Mouse (Mus musculus): Measurements from ENCODE around the gene Bud13. TPM values are rescaled to one million over a fixed set of nuclear protein-coding genes. Genes with fewer than 3 reads are reported as not detected.

The Bud13 gene
- total and polyA plus RNA-seq, 3 experiments = 13.9 to 26.3 TPM; not detected in 1

DNA sequence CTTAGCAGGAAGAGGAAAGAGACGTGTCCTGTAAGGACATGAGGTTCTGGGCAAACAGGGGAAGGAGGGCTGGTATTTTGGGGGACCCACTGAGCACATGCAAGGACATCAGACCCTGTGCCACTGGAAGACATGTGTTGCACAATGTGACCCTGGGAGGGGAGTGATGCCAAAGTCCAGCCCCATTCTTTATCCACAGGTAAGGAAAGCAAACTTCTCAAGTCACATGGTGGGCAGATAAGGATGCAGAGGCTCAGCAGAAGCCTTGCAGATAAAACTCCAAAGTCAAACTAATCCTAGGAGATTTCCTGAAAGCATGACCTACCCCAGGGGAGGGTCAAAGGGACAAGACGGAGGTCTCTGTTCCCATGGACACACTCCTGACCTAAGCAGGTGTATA lies 41.0 kb upstream of the Bud13 start:
- no peak overlapping the region for H3K27ac ChIP-seq (ENCODE audit: control insufficient read depth, low read depth, low read length)
- H3K4me3 ChIP-seq (ENCODE audit: control insufficient read depth in 1 of 2, insufficient read depth in 1 of 2, low read depth in 2 of 2, low read length in 2 of 2) = no peak overlapping the region
- H3K36me3 ChIP-seq (ENCODE audit: control insufficient read depth in 1 of 2, insufficient read depth in 2 of 2, low read length in 2 of 2) = no peaks in the 10 kb centered on the region
- H3K9ac ChIP-seq (ENCODE audit: control insufficient read depth, low read depth, low read length, poor library complexity, severe bottlenecking) = no peak overlapping the region
- no peak for TF ChIP-seq HCFC1 (IDR thresholded peaks at IDR 0.05; ENCODE audit: low read depth, low read length)
- TF ChIP-seq MAZ (IDR thresholded peaks at IDR 0.05; ENCODE audit: low read depth, low read length) = no peak
- no peak for TF ChIP-seq POLR2A (IDR thresholded peaks at IDR 0.05; ENCODE audit: control insufficient read depth in 1 of 2, insufficient read depth in 1 of 2, low read depth in 1 of 2, low read length in 2 of 2, poor library complexity in 1 of 2)
- TF ChIP-seq MAX (IDR thresholded peaks at IDR 0.05; ENCODE audit: low read length) = no peak
- TF ChIP-seq ZMIZ1 (IDR thresholded peaks at IDR 0.05; ENCODE audit: low read depth, low read length) = no peak
- TF ChIP-seq USF1 (IDR thresholded peaks at IDR 0.05; ENCODE audit: low read depth, low read length) = peak; percentile 46; the same call in 1 of the 2 replicates
- DNase-seq (ENCODE audit: low read depth, low spot score) = no peak
- H3K4me1 ChIP-seq (ENCODE audit: control insufficient read depth in 1 of 2, insufficient read depth in 2 of 2, low read length in 2 of 2) = no peaks in the 10 kb centered on the region
- no peaks in the 10 kb centered on the region for H3K79me2 ChIP-seq (ENCODE audit: control insufficient read depth, insufficient read depth, low read length, poor library complexity)
- no peaks in the 10 kb centered on the region for H3K9me3 ChIP-seq (replicated peaks; ENCODE audit: insufficient read depth, low read length)
- H3K27me3 ChIP-seq (ENCODE audit: control insufficient read depth in 1 of 2, insufficient read depth in 2 of 2, low read length in 2 of 2) = no peaks in the 10 kb centered on the region

DNA sequence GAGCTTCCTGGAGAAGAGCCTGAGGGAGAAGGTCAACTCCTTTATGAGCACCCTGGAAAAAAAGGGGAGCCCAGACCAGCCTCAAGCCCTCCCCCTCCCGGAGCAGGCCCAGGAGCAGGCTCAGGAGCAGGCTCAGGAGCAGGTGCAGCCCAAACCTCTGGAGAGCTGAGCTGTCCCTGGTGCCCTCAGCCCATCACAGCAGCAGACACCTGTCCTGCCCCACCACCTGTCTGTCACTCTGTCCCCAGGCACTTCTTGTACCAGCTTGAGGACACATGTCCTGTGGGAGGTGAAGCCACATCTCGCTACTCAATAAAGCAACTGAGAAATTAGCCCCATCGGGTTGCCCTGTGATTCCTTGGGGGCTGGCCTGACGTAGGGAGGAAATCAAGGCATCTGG lies 39.7 kb upstream of the Bud13 start:
- H3K9me3 ChIP-seq (replicated peaks; ENCODE audit: insufficient read depth, low read length) = no peaks in the 10 kb centered on the region
- no peaks in the 10 kb centered on the region for H3K79me2 ChIP-seq (ENCODE audit: control insufficient read depth, insufficient read depth, low read length, poor library complexity)
- no peaks in the 10 kb centered on the region for H3K4me1 ChIP-seq (ENCODE audit: control insufficient read depth in 1 of 2, insufficient read depth in 2 of 2, low read length in 2 of 2)
- H3K27ac ChIP-seq (ENCODE audit: control insufficient read depth, low read depth, low read length) = no peak overlapping the region
- no peaks in the 10 kb centered on the region for H3K27me3 ChIP-seq (ENCODE audit: control insufficient read depth in 1 of 2, insufficient read depth in 2 of 2, low read length in 2 of 2)
- no peaks in the 10 kb centered on the region for H3K36me3 ChIP-seq (ENCODE audit: control insufficient read depth in 1 of 2, insufficient read depth in 2 of 2, low read length in 2 of 2)
- no peak for DNase-seq (ENCODE audit: low read depth, low spot score)
- no peak overlapping the region for H3K4me3 ChIP-seq (ENCODE audit: control insufficient read depth in 1 of 2, insufficient read depth in 1 of 2, low read depth in 2 of 2, low read length in 2 of 2)
- H3K9ac ChIP-seq (ENCODE audit: control insufficient read depth, low read depth, low read length, poor library complexity, severe bottlenecking) = no peak overlapping the region
- TF ChIP-seq CTCF (IDR thresholded peaks at IDR 0.05 in 2 of 3, conservative IDR thresholded peaks at IDR 0.05 in 1 of 3; ENCODE audit: control insufficient read depth in 1 of 3, insufficient read depth in 1 of 3, low read depth in 2 of 3, low read length in 3 of 3, poor library complexity in 1 of 3, severe bottlenecking in 1 of 3) = no peak

DNA sequence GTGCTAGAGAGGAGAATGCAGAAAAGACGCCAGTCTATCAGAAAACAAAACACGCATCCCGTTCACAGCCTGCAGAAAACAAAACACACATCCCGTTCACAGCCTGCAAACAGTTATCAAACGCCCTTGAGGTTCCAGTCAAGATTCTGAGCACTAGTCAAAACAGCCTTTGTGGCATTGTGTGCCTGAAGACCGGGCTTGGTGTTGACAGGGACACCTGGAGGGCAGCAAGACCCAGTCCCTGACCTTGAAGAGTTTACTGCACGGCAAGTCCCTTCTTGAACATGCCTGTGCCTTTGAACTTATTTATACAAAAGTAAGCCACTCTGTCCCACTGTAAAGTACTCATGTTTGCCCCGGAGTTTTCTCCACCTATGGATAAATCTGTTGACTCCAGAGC lies 39.2 kb upstream of the Bud13 start:
- H3K9ac ChIP-seq (ENCODE audit: control insufficient read depth, low read depth, low read length, poor library complexity, severe bottlenecking) = no peak overlapping the region
- DNase-seq (ENCODE audit: low read depth, low spot score) = no peak
- H3K27ac ChIP-seq (ENCODE audit: control insufficient read depth, low read depth, low read length) = no peak overlapping the region
- no peaks in the 10 kb centered on the region for H3K9me3 ChIP-seq (replicated peaks; ENCODE audit: insufficient read depth, low read length)
- H3K36me3 ChIP-seq (ENCODE audit: control insufficient read depth in 1 of 2, insufficient read depth in 2 of 2, low read length in 2 of 2) = no peaks in the 10 kb centered on the region
- H3K27me3 ChIP-seq (ENCODE audit: control insufficient read depth in 1 of 2, insufficient read depth in 2 of 2, low read length in 2 of 2) = no peaks in the 10 kb centered on the region
- H3K4me3 ChIP-seq (ENCODE audit: control insufficient read depth in 1 of 2, insufficient read depth in 1 of 2, low read depth in 2 of 2, low read length in 2 of 2) = no peak overlapping the region
- H3K79me2 ChIP-seq (ENCODE audit: control insufficient read depth, insufficient read depth, low read length, poor library complexity) = no peaks in the 10 kb centered on the region
- H3K4me1 ChIP-seq (ENCODE audit: control insufficient read depth in 1 of 2, insufficient read depth in 2 of 2, low read length in 2 of 2) = no peaks in the 10 kb centered on the region
- TF ChIP-seq ETS1 (IDR thresholded peaks at IDR 0.05; ENCODE audit: low read depth, low read length) (no peak), RCOR1 (IDR thresholded peaks at IDR 0.05; ENCODE audit: low read depth, low read length) (no peak), POLR2A (IDR thresholded peaks at IDR 0.05; ENCODE audit: control insufficient read depth in 1 of 2, insufficient read depth in 1 of 2, low read depth in 1 of 2, low read length in 2 of 2, poor library complexity in 1 of 2) (no peak)

All from MEL (cell line).